Mouse (Mus musculus): Measurements from ENCODE around the gene Skint11.
"Not testable (repeated sequence)": the region's sequence is repeated elsewhere in the genome, so short reads cannot be mapped to it uniquely, and the experiment has no call there.

Skint11 gene
- long read RNA-seq, experiment 1: 0 reads
- long read RNA-seq, experiment 2: 0 reads

- intact Hi-C loops (cut with DNase I): no loop called here
These were observed at the start of gene Skint11 for GRCm38 (mm10) chr4:114163084-114163483. Gene Skint11, plus strand, starts transcription at chr4:114163384.

DNA sequence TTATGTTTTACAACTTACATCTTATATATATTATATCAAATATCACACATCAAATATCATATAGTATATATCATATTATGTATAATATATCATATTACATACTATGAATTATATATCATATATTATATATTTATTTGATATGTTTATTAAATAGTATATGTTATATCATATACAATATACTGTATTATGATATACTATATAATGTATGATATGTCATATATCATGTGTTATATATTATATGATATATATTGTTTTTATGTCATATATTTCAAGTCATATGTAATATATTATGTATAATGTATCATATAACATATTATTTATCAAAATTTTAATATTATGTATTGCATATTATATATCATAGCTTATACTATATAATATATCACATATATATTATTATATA lies 2.0 kb upstream of the Skint11 start:
- intact Hi-C loops (cut with DNase I): no loop called here

DNA sequence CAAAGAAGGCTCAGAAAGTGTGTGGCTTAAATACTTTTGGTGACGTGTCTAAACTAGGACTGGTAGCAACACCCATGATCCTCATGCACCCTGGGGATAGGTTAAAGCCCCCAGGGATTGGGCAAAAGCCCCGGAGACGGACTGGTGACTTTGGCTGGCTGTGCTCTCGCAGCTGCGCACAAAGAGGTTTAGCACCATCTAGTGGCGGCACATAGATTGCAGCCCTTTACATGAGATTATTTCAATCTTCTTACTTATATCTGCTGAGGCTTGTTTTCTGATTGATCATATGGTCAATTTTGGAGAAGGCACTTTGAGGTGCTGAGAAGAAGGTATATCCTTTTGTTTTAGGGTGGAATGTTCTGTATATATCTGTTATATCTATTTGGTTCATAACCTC lies 9.7 kb downstream of the Skint11 start:
- intact Hi-C loops (cut with DNase I): not testable (repeated sequence)

GRCm38 (mm10) chr4:114256906-114257305 lies 93.7 kb downstream of the Skint11 start:
- intact Hi-C loops (cut with DNase I): not testable (repeated sequence)

All from adrenal gland (tissue).